In genomic region chr11:115439906-115440595, GRCm38 (mm10) we compare ENCODE assay signal across 15 mouse cellular contexts. TPM values are rescaled to one million over a fixed set of nuclear protein-coding genes. Genes with fewer than 3 reads are reported as not detected.
DNase-seq lines count a peak whose midpoint lies in the region; ATAC-seq and TF ChIP-seq lines count a peak whose summit lies in the region.
"Had no signal": no experiment of that assay in that cellular context is flagged by ENCODE, and none has a peak within 500 bp of the region (broad histone marks: within the 10 kb centered on the region; RNA-seq: fewer than 3 reads in every experiment).

TSS of gene Trim80 (plus strand) at chr11:115440545.

- intact Hi-C loops in heart, adult 2 months (cut with DNase I), result no loop called here
- intact Hi-C loops in heart, postnatal 36 days (cut with DNase I), result no loop called here

- peak; percentile 20; the same call in 1 of the 2 replicates for TF ChIP-seq CTCF in heart, adult 2 months (IDR thresholded peaks at IDR 0.05)
- TF ChIP-seq CTCF in lung, embryonic 14.5 days (IDR thresholded peaks at IDR 0.05; ENCODE audit: low read depth), result peak; percentile 50
- TF ChIP-seq CTCF in E14TG2a.4 (conservative IDR thresholded peaks at IDR 0.05; ENCODE audit: low read length), result peak; percentile 85

- no peak for TF ChIP-seq POLR2A in heart, adult 2 months (IDR thresholded peaks at IDR 0.05; ENCODE audit: insufficient read depth, low read depth, low read length)

- H3K79me2 ChIP-seq in heart, adult 2 months (replicated peaks; ENCODE audit: control insufficient read depth, insufficient read depth, low read length), result no peaks in the 10 kb centered on the region

- no peak within 1 kb of the TSS for H3K27ac ChIP-seq in heart, adult 2 months
- no peak within 1 kb of the TSS for H3K27ac ChIP-seq in lung, embryonic 14.5 days (ENCODE audit: low read depth)
- H3K27ac ChIP-seq in embryonic facial prominence, embryonic 13.5 days, result no peak within 1 kb of the TSS
- H3K27ac ChIP-seq: lung, embryonic 15.5 days; neural tube, embryonic 13.5 days had no signal

- H3K9me3 ChIP-seq in lung, embryonic 14.5 days (ENCODE audit: low read depth, low read length), result no peaks in the 10 kb centered on the region
- peaks cover 15% of the 10 kb centered on the region for H3K9me3 ChIP-seq in E14TG2a.4 (ENCODE audit: low read length)
- H3K9me3 ChIP-seq in embryonic facial prominence, embryonic 13.5 days, result no peaks in the 10 kb centered on the region
- H3K9me3 ChIP-seq: lung, embryonic 15.5 days had no signal

- H3K4me2 ChIP-seq in lung, embryonic 14.5 days, result no peak within 1 kb of the TSS
- H3K4me2 ChIP-seq in embryonic facial prominence, embryonic 13.5 days, result peak within 1 kb of the TSS; percentile 16; the same call in 1 of the 2 replicates
- H3K4me2 ChIP-seq: lung, embryonic 15.5 days; midbrain, embryonic 11.5 days; neural tube, embryonic 13.5 days had no signal

- WGBS in heart, adult 2 months, result 95% methylated on average over 9 of the region's 9 CpGs
- WGBS in lung, embryonic 14.5 days, result 95% methylated on average over 9 of the region's 9 CpGs
- WGBS in embryonic facial prominence, embryonic 13.5 days, result 94% methylated on average over 9 of the region's 9 CpGs

- H3K4me3 ChIP-seq in heart, adult 2 months, result no peak within 1 kb of the TSS
- no peak within 1 kb of the TSS for H3K4me3 ChIP-seq in lung, embryonic 14.5 days (ENCODE audit: low read depth, low read length)
- peak within 1 kb of the TSS; percentile 58 for H3K4me3 ChIP-seq in E14TG2a.4 (replicated peaks; ENCODE audit: low read length)
- H3K4me3 ChIP-seq in embryonic facial prominence, embryonic 13.5 days, result no peak within 1 kb of the TSS
- H3K4me3 ChIP-seq: lung, embryonic 15.5 days; neural tube, embryonic 13.5 days had no signal

- H3K9ac ChIP-seq in heart, adult 2 months (ENCODE audit: low read depth, low read length), result no peak within 1 kb of the TSS
- H3K9ac ChIP-seq in lung, embryonic 14.5 days, result no peak within 1 kb of the TSS
- H3K9ac ChIP-seq in embryonic facial prominence, embryonic 13.5 days, result no peak within 1 kb of the TSS
- H3K9ac ChIP-seq: lung, embryonic 15.5 days; neural tube, embryonic 13.5 days had no signal

- H3K4me1 ChIP-seq in heart, adult 2 months (ENCODE audit: control insufficient read depth, insufficient read depth, low read length), result peaks cover 2% of the 10 kb centered on the region
- no peaks in the 10 kb centered on the region for H3K4me1 ChIP-seq in lung, embryonic 14.5 days (ENCODE audit: insufficient read depth)
- H3K4me1 ChIP-seq in E14TG2a.4 (replicated peaks; ENCODE audit: low read depth, low read length), result peaks cover 36% of the 10 kb centered on the region
- H3K4me1 ChIP-seq in embryonic facial prominence, embryonic 13.5 days, result peaks cover 19% of the 10 kb centered on the region

- DNase-seq in heart, adult 2 months, result no peak
- DNase-seq in heart, postnatal 36 days, result no peak
- no peak for DNase-seq in lung, embryonic 14.5 days
- DNase-seq in lung, postnatal 36 days, result no peak
- no peak for DNase-seq in urinary bladder, postnatal 4 days (ENCODE audit: low spot score in 2 of 2)
- DNase-seq in kidney, adult 8-10 months, result no peak
- DNase-seq: adrenal gland, adult 8-10 months had no signal

- no peaks in the 10 kb centered on the region for H3K36me3 ChIP-seq in heart, adult 2 months (ENCODE audit: control insufficient read depth, insufficient read depth, low read length)
- H3K36me3 ChIP-seq in lung, embryonic 14.5 days (ENCODE audit: insufficient read depth), result no peaks in the 10 kb centered on the region
- no peaks in the 10 kb centered on the region for H3K36me3 ChIP-seq in E14TG2a.4 (ENCODE audit: insufficient read depth, low read length)
- H3K36me3 ChIP-seq in embryonic facial prominence, embryonic 13.5 days, result no peaks in the 10 kb centered on the region
- H3K36me3 ChIP-seq: lung, embryonic 15.5 days; neural tube, embryonic 13.5 days had no signal

- ATAC-seq in lung, embryonic 14.5 days (ENCODE audit: insufficient read depth), result no peak
- ATAC-seq in embryonic facial prominence, embryonic 13.5 days (ENCODE audit: insufficient number of reproducible peaks, insufficient read depth, low FRiP score, low TSS enrichment, low read depth), result no peak
- ATAC-seq: inflammation-experienced regulatory T-cells, adult 6 months had no signal

- no peaks in the 10 kb centered on the region for H3K27me3 ChIP-seq in heart, adult 2 months (ENCODE audit: control insufficient read depth, insufficient read depth, low read length)
- H3K27me3 ChIP-seq in lung, embryonic 14.5 days (ENCODE audit: insufficient read depth, low read length), result no peaks in the 10 kb centered on the region
- H3K27me3 ChIP-seq in E14TG2a.4 (ENCODE audit: insufficient read depth, low read length), result peaks cover 47% of the 10 kb centered on the region
- no peaks in the 10 kb centered on the region for H3K27me3 ChIP-seq in embryonic facial prominence, embryonic 13.5 days
- H3K27me3 ChIP-seq: lung, embryonic 15.5 days had no signal

- TF ChIP-seq EP300 in heart, adult 2 months (IDR thresholded peaks at IDR 0.05; ENCODE audit: insufficient read depth, low read depth, low read length), result no peak

RNA-seq across cellular contexts. Expression of gene Trim80, which starts in this region (rescaled TPM):
- under 1 TPM in 1 of 2 experiments, not detected in 1; 0.13 TPM for total RNA-seq in heart, adult 2 months (2021)
- 0.33 TPM in 1 of 2 replicates, not detected in the other for polyA plus RNA-seq in heart, adult 2 months (2012; rRNA removed)
- not detected for total RNA-seq in heart, postnatal 36 days (2021)
- polyA plus RNA-seq in lung, embryonic 14.5 days (2014; fragmentation: Nextera tagmentation; extraction: Ambion mirVana), result not detected in 2 replicates
- polyA plus RNA-seq in embryonic facial prominence, embryonic 13.5 days (2015; fragmentation: Nextera tagmentation; extraction: Ambion mirVana), result 0.14 TPM in 1 of 2 replicates, not detected in the other
- total RNA-seq: adrenal gland, adult 8-10 months; common myeloid progenitor, adult 5-6 weeks had no signal
- polyA plus RNA-seq: C2C12; inflammation-experienced regulatory T-cells, adult 6 months; lung, embryonic 15.5 days; midbrain, embryonic 11.5 days; neural tube, embryonic 13.5 days had no signal

Comparison
In these comparisons a context has a peak if more than half of its experiments do, and no peak if none do; other contexts are left out.
1. CTCF ChIP-seq: peak in every context shown above with its lines; median percentile 85 in E14TG2a.4; 50 in lung, embryonic 14.5 days; 20 in heart, adult 2 months.